Mouse (Mus musculus): ENCODE data around the gene Krtcap2.

- TF ChIP-seq CTCF (IDR thresholded peaks at IDR 0.05; ENCODE audit: low read depth) (no peak), EP300 (IDR thresholded peaks at IDR 0.05; ENCODE audit: low read depth) (no peak)
Observed at GRCm38 (mm10) chr3:89214681-89215411, 30.9 kb upstream of the Krtcap2 start, which contains the start of gene Thbs3.
